Mouse (Mus musculus) olfactory bulb, adult 2 months (tissue): ENCODE data around the gene Rnd3.

Experiments
- CTCF ChIP-seq: fragments of 200-500 bp; IDR thresholded peaks from 2 replicates; pipeline ENCODE4 v1.5.1; 2012; ENCODE audit warnings: low read depth, mild to moderate bottlenecking, low read length, moderate library complexity; ENCODE audit not compliant: insufficient read depth
- POLR2A ChIP-seq: fragments of 200-500 bp; IDR thresholded peaks from 2 replicates; pipeline ENCODE4 v1.6.1; 2012; ENCODE audit warnings: mild to moderate bottlenecking, low read depth, low read length, moderate library complexity; ENCODE audit not compliant: insufficient read depth

- TF ChIP-seq CTCF = no peak
- no peak for TF ChIP-seq POLR2A
These were observed 40.3 kb downstream of the Rnd3 start for GRCm38 (mm10) chr2:51108631-51109030.
